Mouse (Mus musculus): Measurements from ENCODE around the gene Tmem132b. TPM values are rescaled to one million over a fixed set of nuclear protein-coding genes. Genes with fewer than 3 reads are reported as not detected.

Tmem132b gene
- total RNA-seq, 2 experiments from 2014 or later: 140 to 144 TPM

DNA sequence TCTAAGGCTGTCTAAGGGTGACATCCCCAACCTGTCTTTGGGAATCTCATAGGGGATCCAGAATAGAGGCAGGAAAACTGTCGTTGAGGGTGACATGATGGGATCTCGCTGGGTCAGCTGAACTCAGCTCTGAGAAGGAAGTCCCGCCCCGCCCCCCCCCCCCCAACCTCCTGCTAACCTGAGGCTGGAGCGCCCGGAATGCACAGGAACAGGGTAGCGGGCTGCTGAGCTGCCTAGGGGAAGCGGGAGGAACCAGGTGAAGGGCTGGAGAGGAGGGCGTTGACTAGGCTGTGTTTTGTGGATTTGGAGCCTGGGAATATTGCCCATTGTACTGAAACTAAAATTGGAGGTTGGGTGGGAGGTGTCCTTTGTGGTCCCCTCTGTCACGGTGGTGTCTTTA is 23.6 kb upstream of the Tmem132b start:
- DNase-seq (ENCODE audit: low spot score in 2 of 2): no peak
- intact Hi-C loops (cut with DNase I): no loop called here

DNA sequence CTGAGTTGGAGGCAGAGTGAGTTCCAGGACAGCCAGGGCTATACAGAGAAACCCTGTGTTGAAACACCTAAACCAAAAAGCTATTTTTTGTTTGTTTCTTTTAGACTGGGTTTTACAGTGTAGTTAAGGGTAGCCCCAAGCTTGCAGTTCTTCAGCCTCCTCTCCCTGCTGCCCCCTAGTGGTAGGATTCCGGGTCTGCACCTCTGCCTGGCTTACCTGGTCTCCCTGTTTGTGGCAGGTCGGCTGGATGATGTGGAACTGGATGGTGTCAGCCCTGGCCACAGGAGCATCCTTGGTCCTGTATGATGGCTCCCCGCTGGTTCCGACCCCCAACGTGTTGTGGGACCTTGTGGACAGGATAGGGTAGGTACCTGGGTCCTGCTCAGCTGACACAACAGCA is 22.0 kb upstream of the Tmem132b start:
- intact Hi-C loops (cut with DNase I): no loop called here
- DNase-seq (ENCODE audit: low spot score in 2 of 2): no peak

DNA sequence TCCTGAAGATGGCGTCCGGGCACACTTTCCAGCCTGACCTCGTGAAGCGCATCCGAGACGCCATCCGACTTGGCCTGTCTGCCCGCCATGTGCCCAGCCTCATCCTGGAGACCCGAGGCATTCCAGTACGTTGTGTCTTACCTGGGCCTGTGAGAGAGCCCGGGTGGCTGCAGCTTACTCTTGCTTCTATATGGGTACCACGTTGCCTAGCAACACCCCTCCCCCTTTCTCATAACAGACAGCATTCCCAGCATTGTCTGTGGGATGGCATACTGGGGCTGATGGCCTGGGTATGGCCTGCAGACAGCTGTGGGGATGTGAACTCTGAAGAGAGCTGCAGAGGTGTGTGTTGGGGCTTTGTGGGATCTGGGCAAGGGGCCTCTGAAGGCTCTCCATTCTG is 16.6 kb upstream of the Tmem132b start:
- intact Hi-C loops (cut with DNase I): no loop called here
- no peak for DNase-seq (ENCODE audit: low spot score in 2 of 2)

GRCm38 (mm10) chr5:125518640-125519039 is 12.9 kb upstream of the Tmem132b start:
- intact Hi-C loops (cut with DNase I): no loop called here
- no peak for DNase-seq (ENCODE audit: low spot score in 2 of 2)

- intact Hi-C loops (cut with DNase I): no loop called here
- DNase-seq (ENCODE audit: low spot score in 2 of 2): peak; percentile 39 to 45
These were observed 10.5 kb upstream of the Tmem132b start for GRCm38 (mm10) chr5:125520930-125521590.

DNA sequence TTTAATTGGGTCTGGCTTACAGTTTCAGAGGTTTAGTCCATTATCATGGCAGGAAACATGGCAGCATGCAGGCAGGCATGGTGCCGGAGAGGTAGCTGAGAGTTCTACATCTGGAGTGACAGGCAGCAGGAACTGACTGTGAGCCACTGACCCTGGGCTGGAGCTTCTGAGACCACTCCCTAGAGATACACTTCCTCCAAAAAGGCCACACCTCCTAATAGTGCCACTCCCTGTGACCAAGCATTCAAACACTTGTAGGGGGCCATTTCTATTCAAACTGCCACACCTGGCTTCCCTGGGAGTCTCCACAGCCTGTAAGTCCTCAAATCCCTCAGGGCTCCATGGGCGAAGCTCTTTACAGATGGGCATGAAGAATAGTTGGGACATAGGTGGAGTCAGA is 8.2 kb upstream of the Tmem132b start:
- intact Hi-C loops (cut with DNase I): no loop called here
- no peak for DNase-seq (ENCODE audit: low spot score in 2 of 2)

- intact Hi-C loops (cut with DNase I): no loop called here
- DNase-seq (ENCODE audit: low spot score in 2 of 2): no peak
These were observed 6.1 kb upstream of the Tmem132b start for GRCm38 (mm10) chr5:125525516-125525915.

DNA sequence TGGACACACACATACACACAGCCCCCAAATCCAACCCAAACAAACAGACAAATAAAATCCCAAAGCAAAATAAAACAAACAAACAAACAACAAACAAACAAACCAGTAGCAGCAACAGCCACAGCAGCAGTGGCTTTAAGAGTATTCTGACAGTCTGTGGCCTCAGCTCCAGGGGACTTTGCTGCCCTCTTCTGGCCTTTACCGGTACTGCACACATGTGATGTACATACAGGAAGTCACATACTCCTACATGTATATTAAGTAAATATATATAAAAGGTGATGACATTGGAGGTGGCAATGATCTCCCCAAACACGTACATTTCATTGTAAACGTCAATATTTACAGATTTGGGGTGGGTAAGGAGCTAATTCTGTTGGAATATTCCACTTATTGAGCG is 5.1 kb upstream of the Tmem132b start:
- no peak for DNase-seq (ENCODE audit: low spot score in 2 of 2)
- intact Hi-C loops (cut with DNase I): no loop called here

- intact Hi-C loops (cut with DNase I): no loop called here
- peak; percentile 73 to 82 for DNase-seq (ENCODE audit: low spot score in 2 of 2)
These were observed 2.5 kb upstream of the Tmem132b start for GRCm38 (mm10) chr5:125529109-125529508.

GRCm38 (mm10) chr5:125532191-125532544 is 594 bp downstream of the Tmem132b start:
- intact Hi-C loops (cut with DNase I): loop anchor here (5.0 to 10.0 kb wide), 7 partner anchors 45 to 1283 kb away; no protein-coding TSS in a partner anchor
- peak; percentile 70 to 83 for DNase-seq (ENCODE audit: low spot score in 2 of 2)

- no peak for DNase-seq (ENCODE audit: low spot score in 2 of 2)
- intact Hi-C loops (cut with DNase I): loop anchor here (5.0 to 10.0 kb wide), 7 partner anchors 45 to 1282 kb away; no protein-coding TSS in a partner anchor
These were observed 1.1 kb downstream of the Tmem132b start for GRCm38 (mm10) chr5:125532545-125533224.

DNA sequence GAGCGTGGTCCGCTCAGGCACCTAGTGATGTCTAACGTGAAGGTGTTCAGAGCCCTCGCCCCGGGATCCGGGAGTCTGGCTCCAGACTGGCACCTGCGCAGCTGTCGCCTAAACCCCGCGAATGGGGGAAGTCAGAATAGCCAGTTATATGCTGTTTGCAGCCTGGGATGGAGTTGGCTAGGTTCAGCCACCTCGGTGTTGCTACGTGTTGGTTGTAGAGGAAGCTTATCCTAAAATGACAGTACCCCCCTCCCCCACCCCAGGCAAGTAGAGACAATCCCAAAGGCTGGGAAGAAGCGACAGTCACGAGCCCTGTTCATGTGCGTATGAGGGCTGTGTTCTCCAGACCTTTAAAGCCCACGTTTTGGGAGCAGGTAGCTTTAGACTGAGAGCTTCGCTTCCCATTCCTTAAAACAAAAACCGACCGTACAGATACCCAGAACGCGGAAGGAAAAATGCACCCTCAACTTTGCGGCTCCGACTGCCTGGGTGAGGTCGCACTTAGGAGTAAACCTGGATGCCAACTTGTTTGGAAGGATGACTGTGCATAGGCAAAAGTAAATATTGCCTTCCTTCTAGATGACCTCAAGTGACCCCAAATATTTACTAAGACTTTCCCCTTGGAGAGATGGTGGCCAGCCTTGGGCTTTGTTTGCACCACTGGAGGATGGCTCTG is 1.8 kb downstream of the Tmem132b start:
- peak; percentile 67 to 69 for DNase-seq (ENCODE audit: low spot score in 2 of 2)
- intact Hi-C loops (cut with DNase I): loop anchor here (5.0 to 10.0 kb wide), 7 partner anchors 44 to 1281 kb away; no protein-coding TSS in a partner anchor

DNA sequence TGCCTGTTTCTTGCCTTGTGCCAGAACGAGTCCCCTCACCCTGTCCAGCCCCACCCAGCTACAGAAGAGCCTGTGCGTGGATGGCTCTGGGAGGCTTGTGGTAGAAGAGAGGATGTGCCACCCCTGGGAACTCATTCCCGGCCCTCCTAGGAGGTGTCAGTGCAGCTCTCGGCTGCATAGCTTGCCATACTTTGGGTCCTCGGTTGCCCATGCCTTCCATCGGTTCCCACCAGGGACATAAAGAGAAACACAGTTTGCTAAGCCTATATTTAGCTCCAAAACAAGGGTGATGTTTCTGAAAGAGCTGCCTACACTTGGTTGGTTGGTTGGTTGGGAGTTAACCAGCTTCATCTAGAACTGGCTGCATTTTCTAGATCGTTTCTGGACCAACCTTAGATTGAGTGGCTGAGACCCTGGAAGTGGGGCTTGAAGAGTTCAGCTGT is 2.6 kb downstream of the Tmem132b start:
- intact Hi-C loops (cut with DNase I): loop anchor here (5.0 to 10.0 kb wide), 7 partner anchors 43 to 1281 kb away; no protein-coding TSS in a partner anchor
- DNase-seq (ENCODE audit: low spot score in 2 of 2): no peak

- DNase-seq (ENCODE audit: low spot score in 2 of 2): peak; percentile 79
- intact Hi-C loops (cut with DNase I): loop anchor here (5.0 to 10.0 kb wide), 7 partner anchors 43 to 1280 kb away; no protein-coding TSS in a partner anchor
These were observed 3.2 kb downstream of the Tmem132b start for GRCm38 (mm10) chr5:125534611-125535324.

DNA sequence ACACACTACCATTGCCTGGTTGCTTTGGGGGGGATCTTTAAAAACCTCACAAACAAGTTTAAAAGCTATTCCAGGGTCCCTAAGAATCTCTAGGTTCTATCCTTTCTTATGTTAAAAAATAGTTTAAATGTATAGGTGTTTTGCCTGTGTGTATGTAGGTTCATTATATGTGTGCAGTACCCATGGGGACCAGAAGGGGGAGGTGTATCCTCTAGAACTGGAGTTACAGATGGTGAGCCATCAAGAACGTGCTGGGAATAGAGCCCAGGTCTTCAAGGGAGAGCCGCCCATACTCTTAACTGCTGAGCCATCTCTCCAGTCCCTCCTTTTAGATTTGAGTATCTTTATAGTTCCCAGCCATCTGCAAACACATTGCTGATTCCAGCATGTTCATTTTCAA is 13.5 kb downstream of the Tmem132b start:
- intact Hi-C loops (cut with DNase I): no loop called here
- DNase-seq (ENCODE audit: low spot score in 2 of 2): no peak

GRCm38 (mm10) chr5:125546293-125546692 is 14.7 kb downstream of the Tmem132b start:
- no peak for DNase-seq (ENCODE audit: low spot score in 2 of 2)
- intact Hi-C loops (cut with DNase I): no loop called here

DNA sequence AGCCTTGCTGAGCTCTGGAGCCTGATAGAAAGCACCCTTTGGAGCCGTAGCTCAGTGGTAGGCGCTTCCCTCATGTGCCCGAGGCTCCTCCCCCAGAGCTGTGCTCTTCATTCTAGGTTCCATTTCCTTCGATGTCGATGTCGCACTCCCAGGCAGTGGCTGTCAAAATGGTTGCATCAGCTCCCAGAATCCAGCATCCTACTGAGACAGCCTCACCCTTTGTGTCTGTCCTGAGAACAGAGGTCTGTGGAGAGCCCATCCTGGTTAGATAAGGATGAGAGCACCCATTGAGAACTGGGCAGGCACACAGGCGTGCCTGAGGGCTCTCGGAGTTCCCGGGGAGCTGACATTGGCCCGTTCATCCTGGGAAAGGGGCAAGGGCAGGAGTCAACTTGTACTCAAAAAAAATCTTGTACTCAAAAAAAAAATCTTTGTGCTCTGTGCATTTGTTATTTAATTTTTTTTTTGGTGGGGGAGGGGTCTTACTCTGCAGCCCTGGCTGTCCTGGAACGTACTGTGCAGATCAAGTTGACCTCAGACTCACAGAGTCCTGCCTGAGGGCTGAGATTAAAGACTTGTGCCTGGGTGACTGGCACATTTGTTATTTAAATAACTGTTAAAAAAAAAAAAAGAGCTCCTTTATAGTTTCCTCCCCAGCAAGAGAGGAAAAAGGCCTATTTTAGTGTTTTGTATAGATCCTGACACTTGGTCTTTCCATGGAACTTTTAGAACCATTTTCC is 18.3 kb downstream of the Tmem132b start:
- intact Hi-C loops (cut with DNase I): no loop called here
- no peak for DNase-seq (ENCODE audit: low spot score in 2 of 2)

- no peak for DNase-seq (ENCODE audit: low spot score in 2 of 2)
- intact Hi-C loops (cut with DNase I): no loop called here
These were observed 24.2 kb downstream of the Tmem132b start for GRCm38 (mm10) chr5:125555732-125556131.

DNA sequence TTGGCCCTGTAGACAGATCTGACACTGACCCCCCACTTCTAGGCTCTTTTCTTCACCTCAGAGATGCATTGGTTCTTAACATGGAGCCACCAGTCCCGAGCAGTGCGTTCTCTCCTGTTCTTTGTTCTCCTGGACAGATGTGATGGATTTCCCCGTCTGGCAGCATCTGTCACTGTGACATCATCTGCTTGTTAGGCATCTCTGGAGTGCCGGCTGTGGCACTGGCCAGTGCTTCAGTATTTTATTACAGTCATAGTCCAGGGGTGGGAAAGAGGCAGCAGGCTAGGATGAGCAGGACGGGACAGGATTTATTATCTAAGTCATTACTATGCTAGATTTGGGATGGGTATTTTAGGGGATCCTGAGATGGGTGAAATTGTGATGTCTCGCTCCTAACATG is 31.9 kb downstream of the Tmem132b start:
- DNase-seq (ENCODE audit: low spot score in 2 of 2): no peak
- intact Hi-C loops (cut with DNase I): no loop called here

Data from left cerebral cortex, postnatal 36 days (tissue).